Mouse (Mus musculus): ENCODE results near the gene Epb41l4b. TPM values are rescaled to one million over a fixed set of nuclear protein-coding genes. Genes with fewer than 3 reads are reported as not detected.
A peak's percentile ranks its signal among the peaks of the same experiment; 100 is the strongest.

The Epb41l4b gene
- total RNA-seq, 2 experiments from 2014 or later = 14.8 to 18.4 TPM

DNA sequence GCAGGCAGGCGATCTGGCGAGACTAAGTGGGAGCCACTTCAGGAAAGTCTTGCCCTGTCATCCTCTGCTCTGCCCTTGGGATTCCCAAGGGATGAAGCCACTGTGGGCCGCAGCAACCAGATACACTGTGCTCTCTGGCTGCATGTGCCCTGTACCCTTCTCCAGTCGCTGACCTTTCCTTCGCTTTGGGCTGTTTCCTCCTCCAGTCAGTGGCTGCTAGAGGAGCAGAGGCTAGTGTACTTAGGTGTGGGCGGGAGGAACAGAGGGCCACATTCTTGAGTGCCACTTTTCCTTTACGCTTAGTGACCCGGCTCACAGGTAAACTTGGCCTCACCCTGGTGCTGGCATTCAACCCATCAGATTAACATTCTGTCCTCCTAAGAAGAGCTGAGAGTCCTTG, 10.6 kb upstream of the Epb41l4b start:
- DNase-seq (ENCODE audit: low spot score in 2 of 2) = no peak

DNA sequence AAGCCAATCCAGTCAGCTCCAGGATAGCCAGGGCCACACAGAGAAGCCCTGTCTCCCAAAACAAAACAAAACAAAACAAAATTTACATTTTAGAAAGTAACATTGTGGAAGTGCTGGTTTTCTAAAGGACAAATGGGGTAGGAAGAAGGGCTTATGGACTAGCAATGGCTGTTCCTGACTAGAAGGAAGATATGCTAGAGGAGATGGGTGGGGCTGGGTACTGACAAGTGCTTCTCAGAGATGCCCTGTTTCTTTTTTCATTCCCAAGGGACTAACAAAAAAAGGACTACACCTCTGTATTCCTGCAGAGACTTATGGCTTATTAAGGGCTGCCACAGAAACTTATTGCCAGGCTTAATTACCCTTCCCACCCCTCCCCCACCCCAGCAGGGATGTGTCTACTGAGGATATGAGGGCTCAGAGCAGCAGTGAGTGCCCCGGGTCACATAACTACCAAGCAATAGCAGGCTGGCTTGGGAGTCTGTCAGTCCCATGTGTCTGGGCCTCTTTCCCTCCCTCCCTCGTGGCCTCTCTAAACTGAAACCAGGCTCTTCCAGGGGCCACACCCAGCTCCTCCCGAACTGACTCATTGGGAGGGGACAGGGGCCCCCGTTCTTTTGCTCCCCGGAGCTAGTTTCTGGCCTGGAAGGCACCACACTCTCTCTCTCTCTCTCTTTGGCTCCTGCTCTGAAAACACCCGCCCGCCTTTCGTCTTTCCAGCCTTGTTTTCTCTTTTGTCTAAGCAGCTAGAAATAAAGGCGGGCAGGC, 10.0 kb upstream of the Epb41l4b start:
- DNase-seq (ENCODE audit: low spot score in 2 of 2) = no peak

DNA sequence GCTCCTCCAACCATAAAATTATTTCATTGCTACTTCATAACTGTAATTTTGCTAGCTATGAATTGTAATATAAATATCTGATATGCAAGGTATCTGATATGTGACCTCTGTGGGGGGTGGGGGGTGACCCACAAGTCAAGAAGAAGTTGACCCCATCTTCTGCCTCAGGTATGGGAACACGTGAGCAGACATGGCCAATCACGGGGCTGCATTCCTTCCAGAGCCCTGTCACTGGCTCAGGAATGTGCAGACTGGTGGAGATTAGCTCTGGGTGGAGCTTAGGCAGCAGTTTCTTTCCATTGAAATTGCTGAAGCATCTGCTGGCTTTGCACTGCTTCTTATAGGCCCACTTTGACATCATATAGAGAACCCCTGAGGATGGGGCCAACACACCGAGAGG, 4.9 kb upstream of the Epb41l4b start:
- DNase-seq (ENCODE audit: low spot score in 2 of 2) = no peak

DNA sequence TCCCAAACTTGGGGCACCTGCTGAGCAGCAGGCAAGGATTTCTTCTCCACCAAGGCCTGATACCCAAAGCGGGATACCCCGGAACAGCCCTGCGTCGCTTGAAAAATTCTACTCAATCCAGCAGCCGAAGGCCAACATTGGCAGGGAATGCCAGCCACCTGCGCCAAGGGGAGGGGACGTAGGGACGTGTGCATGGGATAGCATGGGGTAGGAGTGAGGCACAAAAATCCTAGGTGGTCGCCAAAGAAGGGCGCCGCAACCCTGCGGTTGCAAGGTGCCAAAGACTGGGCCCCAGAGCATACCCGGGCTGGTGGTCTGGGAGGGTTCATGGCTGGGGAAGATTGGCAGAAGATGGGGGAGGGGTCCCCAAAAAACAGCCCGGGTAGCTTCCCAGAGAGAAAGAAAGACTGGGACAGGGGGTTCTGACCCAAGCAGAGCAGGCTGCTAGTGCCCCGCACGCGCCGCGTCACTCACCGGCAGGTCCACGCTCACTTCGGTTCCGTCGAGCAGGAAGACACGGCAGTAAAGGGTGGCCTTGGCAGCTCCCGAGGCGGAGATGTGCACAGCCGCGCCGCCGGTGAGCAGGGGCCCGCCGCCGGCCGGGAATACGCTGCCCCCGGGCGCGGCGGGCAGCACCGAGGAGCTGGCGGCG, 737 bp downstream of the Epb41l4b start:
- DNase-seq (ENCODE audit: low spot score in 2 of 2) = no peak

DNA sequence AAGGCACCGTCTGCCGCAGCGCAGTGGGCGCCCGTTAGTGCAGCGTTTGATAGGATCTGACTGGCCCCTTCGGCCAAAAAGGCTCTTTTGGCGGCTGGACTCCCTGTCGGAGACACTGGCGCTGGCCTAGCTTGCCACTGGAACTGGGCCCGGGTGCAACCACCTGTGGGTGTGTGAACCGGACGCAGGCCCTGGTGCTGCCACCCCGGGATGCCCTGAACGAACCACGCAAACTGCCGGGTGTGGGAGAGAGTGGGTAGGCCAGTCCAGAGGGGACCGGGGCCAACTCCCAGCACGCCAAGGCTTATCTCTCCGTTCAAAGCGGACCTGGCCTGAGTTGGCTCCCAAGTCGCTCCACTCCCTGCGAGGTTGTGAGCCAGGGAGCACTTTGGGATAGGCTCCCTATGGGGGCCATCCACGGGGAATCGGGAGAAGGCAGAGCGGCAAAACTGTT, 1.3 kb downstream of the Epb41l4b start:
- no peak for DNase-seq (ENCODE audit: low spot score in 2 of 2)

DNA sequence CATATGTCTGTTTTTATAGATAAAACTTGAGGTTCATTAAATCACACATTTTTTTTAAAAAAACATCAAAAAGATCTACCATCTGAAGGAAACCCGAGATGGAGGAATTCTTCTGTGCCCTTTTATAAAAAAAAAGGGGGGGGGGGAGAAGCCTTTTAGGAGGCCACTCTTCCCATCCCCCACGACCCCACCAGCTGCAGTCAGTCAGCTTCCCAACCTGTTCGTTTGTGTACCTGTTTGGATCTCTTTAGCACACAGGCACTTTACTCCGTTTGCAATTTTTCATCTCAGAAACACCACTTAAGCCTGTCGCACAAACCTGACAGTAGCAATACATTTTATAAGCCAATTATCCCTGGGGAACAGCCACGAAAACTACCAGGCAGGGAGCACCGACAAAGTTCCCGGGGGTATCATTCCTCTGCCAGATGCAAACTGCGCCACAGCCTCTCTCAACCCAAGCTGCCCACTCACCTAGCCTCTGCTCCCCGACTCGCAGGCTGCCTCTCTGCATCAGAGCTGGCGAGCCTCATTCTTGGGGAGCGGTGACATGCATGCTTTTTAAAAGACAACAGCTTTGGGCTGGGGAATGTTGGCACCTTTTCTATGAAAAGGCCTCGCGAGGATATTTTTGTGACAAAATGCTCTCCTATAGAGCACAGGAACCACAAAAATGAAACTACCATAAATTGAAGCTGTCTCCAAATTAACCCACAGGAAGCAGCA, 2.1 kb downstream of the Epb41l4b start:
- DNase-seq (ENCODE audit: low spot score in 2 of 2) = no peak

DNA sequence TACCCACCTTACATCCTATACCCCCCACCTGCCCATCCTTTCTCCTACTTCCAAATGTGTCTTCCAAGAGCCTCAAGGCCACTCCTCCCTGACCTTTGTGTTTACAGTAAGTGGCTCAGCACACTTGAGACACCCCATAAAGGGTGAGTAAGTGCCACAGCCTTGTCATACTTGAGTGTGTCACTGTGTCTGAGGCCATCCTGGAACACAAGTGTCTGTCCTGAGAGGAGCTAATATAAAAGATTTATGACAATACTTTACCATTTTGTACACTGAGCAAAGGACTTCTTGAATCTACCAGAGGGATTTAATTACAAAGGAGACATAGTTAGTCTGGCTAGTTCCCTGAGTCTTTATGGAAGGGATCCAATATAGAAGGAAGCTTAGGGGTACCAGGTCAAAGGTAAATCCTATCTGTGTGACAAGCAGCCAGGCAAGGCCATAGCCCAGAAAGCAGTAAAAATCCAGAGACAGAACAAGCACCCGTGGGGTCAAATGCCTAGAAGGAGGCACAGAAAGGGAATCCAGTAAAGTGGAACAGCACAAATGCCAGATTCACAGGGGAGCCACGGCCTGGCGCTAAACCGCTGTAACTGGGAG, 2.9 kb downstream of the Epb41l4b start:
- DNase-seq (ENCODE audit: low spot score in 2 of 2) = no peak

DNA sequence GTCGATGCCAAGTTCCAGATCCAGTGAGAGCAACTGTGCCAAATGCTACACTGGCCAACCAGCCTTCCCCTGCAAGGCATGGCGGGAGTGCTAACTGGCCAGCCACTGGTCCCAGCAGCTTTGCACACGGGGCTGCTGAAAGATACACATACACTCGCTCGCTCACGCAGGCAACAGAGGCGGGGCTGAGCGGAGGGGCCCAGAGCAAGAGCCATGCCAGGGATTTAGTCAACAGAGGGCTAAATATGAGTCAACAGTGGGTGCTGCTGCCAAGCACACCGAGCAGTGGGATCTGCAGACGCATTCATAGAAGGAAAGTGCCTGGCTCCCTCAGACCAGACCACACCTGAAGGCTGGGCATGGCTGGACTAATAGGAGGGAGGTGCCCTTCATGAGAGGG, 3.8 kb downstream of the Epb41l4b start:
- peak in 1 of 2 experiments; percentile 55 for DNase-seq (ENCODE audit: low spot score in 2 of 2)

DNA sequence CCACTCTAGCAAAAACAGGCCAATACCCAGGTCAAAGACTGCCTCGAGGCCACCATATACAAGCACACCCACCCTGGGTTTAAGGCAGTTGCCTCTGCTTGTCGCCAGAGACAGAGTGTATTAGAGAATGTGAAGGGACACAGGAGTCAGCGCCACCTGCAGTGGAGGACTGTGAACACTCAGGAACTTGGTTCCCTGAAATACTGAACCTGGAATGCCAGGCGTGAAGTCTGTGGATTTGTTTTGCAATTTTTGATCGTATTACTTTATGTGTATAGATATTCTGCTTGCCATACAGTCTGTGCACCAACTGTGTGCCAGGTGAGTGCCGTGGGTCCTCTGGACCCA, 5.2 kb downstream of the Epb41l4b start:
- no peak for DNase-seq (ENCODE audit: low spot score in 2 of 2)

DNA sequence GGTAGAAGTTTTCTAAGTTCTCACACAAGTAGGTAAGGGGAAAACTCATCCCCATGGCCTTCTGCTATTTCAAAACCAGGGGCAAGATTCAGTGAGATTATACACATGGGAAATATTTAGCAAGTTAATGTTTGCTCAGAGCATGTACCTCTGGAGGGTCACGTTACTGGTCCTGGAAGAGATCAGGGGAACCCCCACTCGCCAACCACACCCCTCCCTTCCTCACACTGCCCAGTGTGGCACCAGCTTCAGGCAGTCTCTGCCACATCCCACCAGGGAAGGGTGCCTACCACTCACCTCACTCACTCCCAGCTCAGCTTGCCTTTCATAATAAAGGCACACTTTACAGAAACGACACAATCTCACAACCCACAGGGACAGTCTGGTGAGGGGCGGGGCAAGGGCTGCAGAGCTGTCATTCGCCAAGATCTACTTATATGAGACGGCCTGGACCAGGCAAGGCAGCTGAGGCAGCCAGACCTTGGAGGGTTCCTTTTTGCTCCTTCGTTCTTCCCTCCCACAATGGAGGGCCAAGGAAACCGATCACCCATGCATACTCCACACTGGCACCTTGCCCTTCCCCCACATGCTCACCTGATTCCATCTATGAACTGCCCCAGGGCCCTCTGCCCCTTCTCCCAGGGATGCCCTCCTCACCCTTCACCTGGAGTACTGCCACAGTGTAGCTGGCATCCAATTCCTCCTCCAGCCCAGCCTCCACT, 5.7 kb downstream of the Epb41l4b start:
- DNase-seq (ENCODE audit: low spot score in 2 of 2) = no peak

DNA sequence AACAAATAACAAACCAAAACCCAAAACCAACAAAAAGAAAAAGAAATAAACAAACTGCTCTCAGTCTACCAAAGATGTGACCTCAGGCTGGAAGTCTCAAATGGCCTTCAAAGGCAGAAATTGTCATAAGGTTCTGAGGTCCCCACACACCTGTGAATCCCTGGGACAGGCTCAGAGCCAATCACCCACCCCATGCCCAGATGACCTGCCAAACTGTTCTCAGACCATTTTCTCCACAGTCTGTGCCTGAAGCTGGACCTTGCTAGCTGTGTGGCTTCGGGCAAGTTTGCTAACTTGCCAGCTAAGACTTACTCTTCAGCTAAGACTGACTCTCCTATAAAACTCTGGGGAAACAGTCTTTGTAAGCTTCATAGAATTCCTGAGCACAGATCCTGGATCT, 7.8 kb downstream of the Epb41l4b start:
- no peak for DNase-seq (ENCODE audit: low spot score in 2 of 2)

DNA sequence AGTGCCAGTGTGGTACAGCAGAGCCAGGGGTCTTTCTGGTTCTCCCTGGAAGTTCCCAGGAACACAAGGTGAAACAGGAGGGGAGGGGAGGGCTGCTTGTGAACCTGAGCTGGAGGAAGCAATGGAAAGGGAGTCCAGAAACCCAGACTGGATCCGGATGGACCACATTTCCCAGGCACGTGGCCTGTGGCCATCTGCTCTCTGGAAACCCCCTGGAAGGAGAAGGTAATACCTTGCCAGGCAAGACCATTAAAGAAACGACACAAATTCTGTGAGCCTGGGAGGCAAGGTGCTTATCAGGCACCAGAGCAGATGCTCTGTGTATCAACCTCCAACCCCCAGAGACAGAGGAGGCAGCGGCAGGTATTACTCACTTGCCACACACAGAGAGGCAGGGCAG, 8.7 kb downstream of the Epb41l4b start:
- no peak for DNase-seq (ENCODE audit: low spot score in 2 of 2)

DNA sequence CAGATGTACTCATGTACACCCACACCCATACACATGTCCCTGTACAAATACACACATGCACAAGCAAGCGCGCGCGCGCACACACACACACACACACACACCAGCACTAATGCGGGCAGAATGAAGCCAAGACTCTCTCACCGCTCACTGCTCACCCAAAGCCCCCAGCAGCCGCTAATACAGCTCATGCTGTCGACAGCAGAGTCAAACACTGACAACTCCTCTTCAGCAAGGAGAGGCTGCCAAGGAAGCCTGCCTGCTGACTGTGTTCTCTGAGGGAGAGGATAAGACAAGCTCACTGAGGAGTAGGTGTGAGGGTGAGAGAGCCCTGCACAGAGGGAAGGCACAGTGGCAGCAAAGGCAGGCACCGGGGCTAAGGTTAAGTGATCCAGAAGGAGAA, 11.4 kb downstream of the Epb41l4b start:
- DNase-seq (ENCODE audit: low spot score in 2 of 2) = peak in 1 of 2 experiments; percentile 19

DNA sequence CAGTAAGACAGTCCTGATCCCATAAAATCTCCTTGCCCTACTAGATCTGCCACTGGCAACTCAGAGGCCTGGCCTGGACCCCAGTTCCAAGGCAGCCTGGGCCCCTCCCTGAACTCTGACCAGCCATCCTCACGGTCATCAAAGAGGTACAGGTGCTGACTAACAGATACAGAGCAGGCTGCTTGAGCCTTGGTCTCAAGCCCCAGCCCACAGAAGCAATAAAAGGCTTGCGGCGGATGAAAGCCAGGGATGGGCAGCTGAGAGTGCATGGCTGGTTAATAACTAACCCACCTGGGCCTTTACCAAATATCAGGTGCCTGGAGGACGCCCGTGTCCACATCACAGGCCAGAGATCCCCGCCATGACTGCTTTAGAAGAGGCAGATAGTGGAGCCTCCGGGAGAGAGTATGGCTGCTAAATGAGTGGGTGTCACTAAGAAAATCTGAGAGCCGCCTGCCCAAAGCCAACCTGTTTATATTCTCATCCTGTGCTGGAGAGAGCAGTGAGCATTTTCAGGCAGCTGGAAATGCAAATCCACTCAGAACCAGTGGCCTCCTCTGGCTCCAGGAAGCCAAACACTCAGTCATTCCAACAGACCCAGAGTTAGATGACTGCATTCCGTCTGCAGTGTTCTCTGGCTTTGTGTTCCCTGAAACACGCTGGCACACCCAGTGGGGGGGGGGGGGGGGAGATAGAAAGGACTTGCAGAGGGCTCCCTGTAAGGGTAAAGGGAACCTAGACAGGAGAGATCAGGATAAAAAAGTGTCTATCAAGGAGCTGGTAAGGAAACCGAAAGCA, 13.3 kb downstream of the Epb41l4b start:
- DNase-seq (ENCODE audit: low spot score in 2 of 2) = no peak

DNA sequence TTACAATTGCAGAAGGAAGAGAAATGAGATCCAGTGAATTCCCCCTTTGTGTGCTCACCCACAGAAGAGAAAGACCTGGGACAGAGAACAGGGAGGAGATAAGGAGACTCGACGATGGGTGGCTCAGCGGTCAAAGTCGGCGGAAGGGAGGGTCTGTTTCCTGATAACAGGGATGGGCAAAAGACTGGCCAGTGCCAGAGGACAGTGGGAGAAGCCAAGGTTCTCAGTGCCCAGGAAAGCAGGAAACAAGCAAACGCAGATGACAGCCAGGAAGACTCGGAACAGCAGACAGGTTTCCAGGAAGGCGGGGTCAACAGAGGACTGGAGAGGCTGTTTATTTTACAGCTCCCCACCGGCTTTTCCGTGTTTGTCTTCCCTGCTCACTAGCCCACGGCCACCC, 20.2 kb downstream of the Epb41l4b start:
- no peak for DNase-seq (ENCODE audit: low spot score in 2 of 2)

DNA sequence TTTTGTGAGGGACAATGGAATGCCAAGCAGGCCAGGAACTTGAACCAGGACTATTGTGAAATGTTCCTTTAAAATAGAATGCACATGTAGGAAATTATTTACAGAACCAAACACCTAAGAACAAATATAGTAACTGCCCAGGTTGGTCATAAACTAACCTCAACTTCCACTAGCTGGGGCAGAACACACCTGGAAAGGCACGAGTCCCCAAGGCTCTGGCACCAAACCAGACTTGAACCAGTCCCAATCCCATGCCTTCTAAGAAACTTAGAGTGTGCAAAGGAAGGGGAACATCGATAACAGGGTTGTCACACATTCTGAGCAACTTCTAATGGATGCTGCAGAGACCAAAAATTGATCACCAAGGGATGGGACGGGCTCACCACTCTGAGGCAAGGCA, 21.1 kb downstream of the Epb41l4b start:
- no peak for DNase-seq (ENCODE audit: low spot score in 2 of 2)

DNA sequence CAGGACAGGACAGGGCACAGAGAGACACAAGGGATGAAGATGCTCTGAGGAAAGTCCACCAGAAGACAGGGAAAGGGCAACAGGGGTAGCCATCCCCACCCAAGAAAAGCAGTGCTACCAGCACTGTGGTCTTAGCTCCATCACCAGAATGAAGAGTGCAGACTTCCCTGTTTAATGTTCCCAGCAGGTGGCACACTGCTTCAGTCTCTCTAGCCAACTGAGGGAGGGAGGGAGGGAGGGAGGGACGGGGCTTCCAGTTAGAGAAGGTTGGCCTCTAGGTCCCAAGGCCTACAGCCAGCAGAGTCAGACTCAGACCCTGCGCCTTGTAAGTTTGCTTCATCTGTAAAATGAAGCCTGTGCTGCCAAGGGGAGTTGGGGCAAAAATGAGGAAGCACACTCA, 22.7 kb downstream of the Epb41l4b start:
- no peak for DNase-seq (ENCODE audit: low spot score in 2 of 2)

DNA sequence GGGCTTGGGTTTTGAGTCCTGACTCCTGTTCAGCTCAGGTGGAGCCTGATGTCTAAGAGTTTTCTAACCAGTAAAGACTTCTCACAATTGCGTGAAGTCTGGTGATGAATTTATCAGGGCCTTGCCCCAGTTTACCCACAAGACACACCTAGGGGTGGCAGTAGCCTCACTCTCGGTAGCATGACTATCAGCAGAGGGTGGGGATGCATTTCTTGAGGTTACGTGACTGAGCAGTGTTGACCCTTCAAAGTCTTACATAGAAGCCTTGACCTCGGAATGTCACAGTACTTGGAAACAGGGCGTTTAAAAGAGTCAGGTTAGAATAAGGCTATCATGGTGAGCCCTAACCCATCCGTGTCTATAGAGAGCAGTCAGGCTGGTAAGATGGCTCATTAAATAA, 23.3 kb downstream of the Epb41l4b start:
- no peak for DNase-seq (ENCODE audit: low spot score in 2 of 2)

DNA sequence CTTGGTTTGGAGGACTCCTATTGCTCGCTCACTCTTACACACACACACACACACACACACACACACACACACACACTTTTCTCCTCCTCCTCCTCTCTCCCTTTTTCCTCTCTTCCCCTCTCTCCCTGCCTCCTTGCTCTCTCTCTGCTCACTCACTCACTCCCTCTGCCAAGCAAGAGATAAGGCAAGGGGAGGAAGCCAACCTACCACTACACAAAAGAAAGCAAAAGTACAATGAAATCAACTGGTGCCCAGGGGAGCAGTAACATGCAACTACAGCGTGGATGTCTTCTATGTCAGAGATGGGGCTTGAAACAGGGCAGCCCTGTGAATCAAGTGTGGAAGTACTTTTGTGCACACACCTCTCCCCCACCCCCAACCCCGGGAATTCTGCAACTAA, 24.4 kb downstream of the Epb41l4b start:
- no peak for DNase-seq (ENCODE audit: low spot score in 2 of 2)

DNA sequence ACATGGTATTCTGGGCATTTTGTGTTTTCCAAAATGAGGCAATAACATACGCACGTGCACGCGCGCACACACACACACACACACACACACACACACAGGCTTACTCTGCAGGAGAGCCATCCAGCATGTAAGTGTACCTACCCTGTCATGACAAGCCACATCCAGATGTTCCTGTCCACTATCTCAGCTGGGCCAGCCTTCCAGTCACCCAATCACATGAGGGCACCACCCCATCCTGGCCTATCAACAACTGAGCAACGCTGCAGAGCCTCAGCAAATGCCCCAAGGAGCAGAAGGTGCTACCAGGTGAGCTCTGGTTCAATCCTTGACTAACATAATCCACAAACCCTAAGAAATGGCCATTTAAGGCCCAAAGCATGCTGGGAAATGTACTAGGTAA, 27.0 kb downstream of the Epb41l4b start:
- no peak for DNase-seq (ENCODE audit: low spot score in 2 of 2)

Data from layer of hippocampus, postnatal 14 days (tissue).